Mouse (Mus musculus): Measurements from ENCODE around the gene Tmem72.

Gene Tmem72

DNA sequence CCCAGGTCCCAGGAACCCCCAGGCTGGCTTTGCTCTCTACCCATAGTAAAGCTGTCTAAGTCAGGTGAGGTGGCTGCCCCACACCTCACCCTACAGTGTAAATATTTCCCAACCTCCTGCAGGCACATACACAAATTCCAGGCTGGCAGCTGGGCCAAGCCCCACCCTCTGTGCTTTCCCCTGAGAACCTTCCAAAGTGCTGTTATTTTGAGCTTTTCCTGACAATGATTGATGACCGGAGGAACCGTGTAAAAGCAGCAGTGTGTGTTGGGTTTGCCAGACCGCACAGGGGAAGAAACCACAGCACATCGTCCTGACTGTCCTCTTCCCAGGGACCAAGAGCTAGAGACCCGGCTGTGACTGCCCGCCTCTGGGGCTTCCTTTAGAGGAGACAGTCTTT is 66.3 kb downstream of the Tmem72 start, which contains the start of gene Depp1:
Depp1 (plus strand) TSS at position 204 of the 400 bp plus-strand sequence.
- no peak for DNase-seq (ENCODE audit: low read depth, low spot score)

DNA sequence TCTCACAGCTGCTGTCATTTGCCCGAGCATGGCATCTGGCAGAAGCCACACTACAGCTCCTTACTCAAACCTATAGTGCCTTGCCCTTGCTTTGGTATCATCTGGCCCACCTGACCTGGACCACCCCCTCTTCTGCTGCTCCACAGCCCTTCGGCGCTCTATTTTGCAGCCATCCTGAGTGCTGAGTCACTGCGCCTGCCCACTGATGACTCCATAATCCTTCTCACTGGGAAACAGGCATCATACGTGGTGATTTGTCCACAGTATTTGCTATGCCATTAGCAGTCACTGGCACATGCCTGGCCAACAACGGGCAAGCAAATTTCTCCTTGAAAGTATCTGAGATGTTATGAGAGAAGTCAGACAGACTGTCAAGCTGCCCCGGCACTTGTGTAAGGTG is 66.9 kb downstream of the Tmem72 start:
- DNase-seq (ENCODE audit: low read depth, low spot score): no peak

DNA sequence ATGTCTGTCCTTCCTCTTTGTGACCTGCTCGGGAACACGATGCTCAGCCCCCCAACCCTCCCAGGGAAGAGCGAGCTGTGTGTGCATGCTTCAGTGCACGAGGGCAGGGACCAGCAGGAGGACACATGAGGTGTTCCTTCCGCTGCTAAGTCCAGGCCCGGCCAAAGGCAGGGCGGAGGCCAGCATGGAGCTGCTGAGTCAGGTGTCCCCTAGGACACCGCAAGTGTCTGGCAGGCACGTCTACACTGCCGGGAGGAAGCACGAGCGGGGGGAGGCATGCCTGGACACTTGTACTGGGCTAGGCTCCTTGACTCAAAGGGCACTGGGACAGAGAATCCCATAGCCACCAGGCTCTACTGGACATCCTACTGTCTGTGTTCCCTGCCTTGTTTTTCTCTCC is 69.0 kb downstream of the Tmem72 start:
- DNase-seq (ENCODE audit: low read depth, low spot score): no peak

DNA sequence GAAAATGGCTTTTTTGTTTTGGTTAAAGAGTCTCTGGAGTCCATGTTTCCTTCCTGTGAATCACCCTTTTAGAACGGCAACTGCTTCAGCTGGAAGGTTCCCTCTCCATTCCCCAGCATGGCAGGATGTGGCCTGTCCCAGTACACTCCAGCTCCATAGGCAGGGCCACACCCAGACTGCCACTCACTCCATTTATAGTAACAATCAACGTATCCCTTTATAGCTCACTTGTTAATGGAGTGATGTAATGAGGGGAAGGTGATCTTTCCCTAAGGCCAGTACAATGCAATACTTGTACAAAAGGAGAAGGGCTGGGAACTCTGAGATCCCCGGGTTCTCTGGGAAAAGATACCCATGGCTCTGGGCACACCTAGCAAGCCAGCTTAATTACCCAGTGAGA is 72.4 kb downstream of the Tmem72 start:
- no peak for DNase-seq (ENCODE audit: low read depth, low spot score)

GRCm38 (mm10) chr6:116643881-116644280 is 72.8 kb downstream of the Tmem72 start:
- no peak for DNase-seq (ENCODE audit: low read depth, low spot score)

- DNase-seq (ENCODE audit: low read depth, low spot score): no peak
Measured at GRCm38 (mm10) chr6:116642942-116643341, 73.8 kb downstream of the Tmem72 start.

DNA sequence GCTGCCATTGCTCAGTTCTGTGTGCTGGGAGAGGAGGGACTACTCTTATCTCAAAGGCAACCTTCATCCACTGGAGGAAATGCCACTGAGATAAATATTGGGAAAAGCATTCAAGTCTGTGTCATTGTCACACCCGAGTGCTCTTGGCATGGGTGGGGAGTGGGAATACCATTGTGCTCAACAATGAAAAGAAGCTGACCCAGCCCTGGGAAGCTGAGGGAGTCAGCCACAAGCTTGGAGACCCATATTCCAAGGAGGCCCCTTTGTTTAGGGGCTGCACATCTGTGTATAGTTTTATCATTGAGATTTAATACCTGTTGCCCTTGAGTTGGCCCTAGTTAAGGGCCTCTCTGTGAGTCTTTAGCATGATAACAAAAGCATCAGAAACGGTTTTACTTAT is 77.0 kb downstream of the Tmem72 start:
- no peak for DNase-seq (ENCODE audit: low read depth, low spot score)

DNA sequence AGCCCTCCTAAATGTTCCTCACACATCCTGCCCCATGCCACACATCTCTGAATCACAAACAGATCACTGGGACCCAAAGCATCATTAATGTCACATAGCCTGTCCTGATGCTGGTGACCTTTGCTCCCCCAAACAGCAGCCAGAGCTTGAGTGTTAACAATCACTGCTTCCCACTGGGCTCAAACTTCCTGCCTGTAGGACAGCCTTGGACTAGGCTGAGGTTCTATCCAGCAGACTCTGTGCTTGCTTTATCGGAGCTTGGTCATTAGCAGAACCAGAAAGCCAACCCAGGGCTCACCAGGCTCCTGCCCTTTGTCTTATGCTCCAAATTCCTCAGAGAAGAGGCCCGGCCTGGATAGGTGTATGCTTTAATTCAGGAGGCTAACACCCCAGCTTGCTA is 77.8 kb downstream of the Tmem72 start:
- no peak for DNase-seq (ENCODE audit: low read depth, low spot score)

DNA sequence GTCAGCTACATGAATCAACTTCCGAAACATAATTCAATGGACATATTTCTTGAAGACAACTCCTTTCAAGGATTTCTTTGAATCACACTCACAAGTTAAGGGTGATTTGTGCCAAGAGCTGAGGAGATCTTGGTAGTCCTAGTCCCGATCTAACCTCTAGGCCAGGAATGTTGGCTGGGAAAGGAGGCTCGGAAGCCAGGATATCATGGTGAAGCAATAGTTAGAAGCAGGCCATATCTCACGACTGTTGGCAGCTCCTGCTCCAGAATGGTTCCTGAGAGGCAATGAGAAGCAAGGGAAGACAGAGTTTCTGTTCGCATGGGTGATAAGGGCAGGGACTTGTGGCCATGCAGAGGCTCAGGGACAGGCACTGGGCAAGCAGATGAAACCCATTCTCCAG is 79.2 kb downstream of the Tmem72 start:
- DNase-seq (ENCODE audit: low read depth, low spot score): no peak

DNA sequence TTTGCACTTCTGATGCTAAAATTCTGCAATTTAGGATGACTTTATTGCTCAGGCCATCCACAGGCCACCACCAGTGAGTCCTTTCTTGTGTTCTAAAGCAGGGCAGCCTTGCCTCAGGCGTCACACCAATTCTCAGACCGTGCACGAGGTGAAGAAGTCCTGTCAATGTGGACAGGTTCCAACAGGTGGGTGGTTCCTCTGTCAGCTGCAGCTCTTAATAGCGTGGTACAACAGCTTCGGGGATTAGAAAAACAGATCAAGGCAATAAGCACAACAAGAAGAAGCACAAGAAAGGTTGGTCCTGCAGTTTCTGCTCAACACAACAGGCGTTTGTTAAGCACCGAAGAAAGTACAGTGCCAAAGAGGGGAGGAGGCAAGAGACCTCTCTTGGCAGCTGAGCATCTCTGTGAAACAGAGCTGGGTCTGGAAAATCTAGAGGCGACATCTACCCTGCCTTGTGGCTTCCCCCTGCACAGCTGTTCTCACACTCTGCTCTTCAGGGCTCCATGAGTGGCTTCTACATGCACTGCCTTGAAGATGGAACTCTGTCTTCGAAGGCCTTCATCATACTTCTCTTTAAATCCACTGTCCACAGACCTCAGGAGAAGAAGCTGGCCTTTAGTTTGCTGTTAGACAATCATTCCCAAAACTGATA is 80.0 kb downstream of the Tmem72 start:
- no peak for DNase-seq (ENCODE audit: low read depth, low spot score)

DNA sequence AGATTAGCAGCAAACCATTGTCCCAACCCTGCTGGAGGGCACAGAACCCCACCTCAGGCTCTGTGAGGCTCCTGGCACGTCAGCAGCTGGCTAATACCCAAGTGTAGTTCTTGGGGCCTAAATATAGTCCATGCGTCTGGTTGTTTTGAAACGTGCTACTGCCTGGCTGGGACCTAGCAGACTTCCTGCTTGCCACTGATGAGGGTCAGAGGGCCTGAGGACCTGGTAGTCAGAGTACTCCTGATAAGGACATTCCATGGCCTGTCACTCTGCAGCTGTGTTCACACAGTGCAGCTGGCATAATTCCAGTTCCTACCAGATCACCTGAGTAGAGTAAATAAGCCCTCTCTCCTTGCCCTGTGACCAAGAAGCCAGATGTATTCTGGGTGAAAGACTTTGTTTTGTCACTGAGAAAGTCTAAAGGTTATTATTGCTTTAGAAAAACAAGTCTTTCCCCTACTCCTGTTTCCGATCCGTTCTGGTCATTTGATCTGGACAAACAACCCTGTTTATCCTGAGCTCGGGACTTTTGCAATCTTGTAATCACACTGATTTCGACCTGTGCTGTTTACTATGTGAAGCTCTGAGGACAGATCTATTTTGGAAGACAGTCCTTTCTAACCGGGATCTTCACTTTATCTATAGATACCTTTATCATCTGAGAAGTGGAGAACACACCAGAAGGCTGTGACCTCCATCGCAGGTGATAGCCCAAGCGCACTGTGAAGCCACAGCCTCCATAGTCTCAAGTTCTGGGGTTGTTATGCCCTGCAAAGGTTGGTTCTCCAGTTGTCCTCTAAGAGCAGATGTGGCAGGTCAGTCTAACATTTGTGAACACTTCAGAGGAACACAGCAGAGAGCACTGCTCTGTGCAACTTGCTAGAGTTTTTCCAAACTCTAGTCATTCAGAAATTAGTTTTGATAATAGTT is 81.2 kb downstream of the Tmem72 start:
- DNase-seq (ENCODE audit: low read depth, low spot score): peak; percentile 61

- DNase-seq (ENCODE audit: low read depth, low spot score): no peak
Measured at GRCm38 (mm10) chr6:116633741-116634695, 82.7 kb downstream of the Tmem72 start.

DNA sequence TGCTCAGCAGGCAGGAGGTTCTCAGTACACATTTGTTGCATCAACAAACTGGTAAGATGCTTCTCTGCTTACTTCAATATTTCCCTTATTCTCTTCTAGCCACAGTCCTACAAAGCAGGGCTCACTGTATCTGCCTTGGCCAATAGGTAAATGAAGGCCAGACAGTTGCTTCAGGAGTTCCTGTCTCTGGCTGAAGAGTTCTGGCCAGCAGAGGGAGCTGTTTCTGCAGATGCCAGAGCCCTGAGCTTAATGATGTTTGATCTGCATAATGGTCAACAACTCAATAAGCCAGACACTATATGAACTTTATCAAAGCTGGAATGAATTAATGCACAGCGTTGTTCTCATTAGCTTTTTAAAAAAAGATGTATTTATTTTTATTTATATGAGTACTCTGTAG is 84.6 kb downstream of the Tmem72 start:
- peak; percentile 84 for DNase-seq (ENCODE audit: low read depth, low spot score)

GRCm38 (mm10) chr6:116629766-116630165 is 86.9 kb downstream of the Tmem72 start:
- DNase-seq (ENCODE audit: low read depth, low spot score): no peak

Measured in A20 (cell line).